Mouse (Mus musculus) frontal cortex, postnatal 10 days (tissue): Measurements from ENCODE around the gene Zfp710.
"Not testable (repeated sequence)": the region's sequence is repeated elsewhere in the genome, so short reads cannot be mapped to it uniquely, and the experiment has no call there.

Experiments
- DNase-seq, 2 experiments: peaks; one replicate each; pipeline ENCODE4 v3.0.0; 2022; ENCODE audit warnings: low spot score in 2 of 2, mixed read lengths in 1 of 2

The Zfp710 gene

GRCm38 (mm10) chr7:80111066-80112045, 86.7 kb downstream of the Zfp710 start:
- peak in 1 of 2 experiments; percentile 52 for DNase-seq

DNA sequence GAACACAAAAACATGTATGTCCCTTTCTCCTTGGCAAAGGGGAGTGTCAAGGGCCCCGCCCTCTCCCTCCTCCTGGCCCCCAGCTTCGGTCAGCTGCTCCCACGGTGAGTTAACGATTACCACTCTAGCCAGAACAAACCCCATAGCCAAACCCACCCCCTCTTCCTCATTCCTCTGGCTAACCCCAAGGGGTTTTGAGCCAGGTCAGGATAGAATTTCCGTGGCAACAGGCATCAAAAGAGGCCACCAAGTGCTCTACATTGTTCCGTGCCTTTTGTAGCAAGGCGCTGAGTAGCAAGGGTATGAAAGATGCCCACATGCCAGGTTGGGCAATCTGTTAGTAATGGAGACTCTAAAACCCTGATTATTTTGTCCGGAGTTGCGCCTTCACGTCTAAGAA, 89.4 kb downstream of the Zfp710 start:
- DNase-seq, result peak in 1 of 2 experiments; percentile 43

DNA sequence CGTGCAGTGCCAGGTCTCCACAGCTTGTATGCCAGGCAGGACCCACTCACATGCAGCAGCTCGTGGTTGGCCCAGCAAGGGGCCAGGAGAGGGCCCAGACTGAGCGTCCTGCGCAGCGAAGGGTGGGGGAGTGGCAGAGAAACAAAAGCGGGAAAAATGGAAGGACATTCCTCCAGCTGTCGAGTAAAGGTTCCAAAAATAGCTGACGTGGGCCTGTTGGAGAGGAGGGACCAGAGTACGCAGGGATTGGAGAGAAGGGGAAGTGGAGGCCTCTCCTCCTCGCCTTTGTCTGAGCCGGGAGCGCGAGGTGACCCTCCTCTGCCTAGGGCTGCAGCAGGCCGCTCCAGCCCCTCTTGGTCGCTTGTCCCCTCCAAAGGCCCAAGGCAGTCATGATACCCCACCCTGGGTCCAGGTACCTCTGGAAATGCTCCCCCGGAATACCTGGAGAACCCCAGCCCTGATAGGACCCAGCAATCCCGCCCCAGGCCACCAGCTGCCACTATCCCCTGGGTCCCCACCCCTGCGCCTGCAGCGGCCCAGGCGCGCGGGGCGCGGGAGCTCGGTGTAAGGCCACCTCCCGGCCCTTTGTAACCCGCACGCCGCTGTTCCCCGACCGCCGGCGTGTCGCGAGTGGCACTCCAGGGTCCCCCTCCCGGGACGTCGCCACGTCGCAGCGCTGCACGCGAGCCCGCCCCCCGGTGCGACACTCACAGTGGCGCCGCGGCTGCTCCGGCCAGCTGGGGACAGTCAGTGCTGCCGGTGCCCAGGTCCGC, 90.0 kb downstream of the Zfp710 start:
- DNase-seq, result peak; percentile 58 to 60

DNA sequence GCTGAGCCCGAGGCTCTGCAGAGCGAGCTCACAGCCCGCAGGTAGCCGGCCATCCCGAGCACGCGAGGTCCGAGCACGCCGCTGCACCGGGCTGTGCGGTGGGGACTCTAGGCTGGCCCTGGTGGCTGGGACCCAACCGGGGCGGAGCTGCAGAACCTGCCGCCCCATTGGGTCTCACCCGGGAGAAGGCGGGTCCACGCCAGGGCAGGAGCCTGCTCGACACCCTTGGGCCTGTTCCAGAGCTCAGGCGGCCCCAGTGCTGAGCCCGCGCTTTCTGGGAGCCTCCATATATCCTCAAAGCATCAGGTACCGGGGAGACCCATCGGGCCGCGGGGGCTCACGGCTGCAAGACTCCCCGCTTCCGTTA, 90.6 kb downstream of the Zfp710 start, which contains the start of gene Idh2:
Gene Idh2 (minus strand): TSS at position 169 of the 367 bp plus-strand sequence.
- peak; percentile 83 to 88 for DNase-seq

DNA sequence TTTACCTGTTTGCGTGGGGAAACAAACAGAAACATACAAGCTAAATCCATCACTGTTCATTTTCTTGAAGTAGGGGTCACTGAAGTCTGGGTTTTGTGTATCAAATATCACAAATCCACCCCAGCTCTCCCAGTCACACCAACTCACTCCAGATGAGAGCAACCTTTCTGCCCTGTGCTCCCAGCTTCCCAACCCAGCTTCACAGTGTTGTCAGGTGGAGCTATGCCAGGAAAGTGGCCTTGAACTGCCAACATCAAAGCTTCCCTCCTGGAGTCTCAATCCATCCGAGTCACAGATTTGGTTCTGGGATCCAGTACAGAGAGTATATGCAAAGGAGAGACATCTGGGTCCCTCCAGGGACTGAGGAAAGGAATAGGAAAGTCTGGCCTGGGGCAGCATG, 91.5 kb downstream of the Zfp710 start:
- no peak for DNase-seq

GRCm38 (mm10) chr7:80119198-80119597, 94.6 kb downstream of the Zfp710 start:
- no peak for DNase-seq

- no peak for DNase-seq
Measured at GRCm38 (mm10) chr7:80121083-80121482, 96.5 kb downstream of the Zfp710 start.

- DNase-seq, result no peak
Measured at GRCm38 (mm10) chr7:80123115-80123514, 98.5 kb downstream of the Zfp710 start.

DNA sequence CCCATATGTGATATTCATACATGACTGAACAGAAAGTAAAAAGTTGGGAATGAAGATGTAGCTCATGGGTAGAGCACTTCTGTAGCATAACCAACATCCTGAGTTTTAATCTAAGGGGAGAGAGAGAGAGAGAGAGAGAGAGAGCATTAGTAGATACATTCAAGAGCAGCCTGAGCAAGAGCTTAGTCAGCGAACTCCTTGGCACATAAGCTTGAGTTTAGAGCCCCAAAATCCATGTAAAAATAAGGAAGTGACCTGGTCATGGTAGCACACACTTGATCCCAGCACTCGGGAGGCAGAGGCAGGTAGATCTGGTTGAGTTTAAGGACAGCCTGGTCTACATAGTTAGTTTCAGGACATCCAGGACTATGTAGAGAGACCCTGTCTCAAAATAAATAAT, 99.1 kb downstream of the Zfp710 start:
- DNase-seq, result no peak

- DNase-seq, result no peak
Measured at GRCm38 (mm10) chr7:80129278-80129677, 104.7 kb downstream of the Zfp710 start.

- DNase-seq, result no peak
Measured at GRCm38 (mm10) chr7:80130344-80131055, 105.9 kb downstream of the Zfp710 start.

DNA sequence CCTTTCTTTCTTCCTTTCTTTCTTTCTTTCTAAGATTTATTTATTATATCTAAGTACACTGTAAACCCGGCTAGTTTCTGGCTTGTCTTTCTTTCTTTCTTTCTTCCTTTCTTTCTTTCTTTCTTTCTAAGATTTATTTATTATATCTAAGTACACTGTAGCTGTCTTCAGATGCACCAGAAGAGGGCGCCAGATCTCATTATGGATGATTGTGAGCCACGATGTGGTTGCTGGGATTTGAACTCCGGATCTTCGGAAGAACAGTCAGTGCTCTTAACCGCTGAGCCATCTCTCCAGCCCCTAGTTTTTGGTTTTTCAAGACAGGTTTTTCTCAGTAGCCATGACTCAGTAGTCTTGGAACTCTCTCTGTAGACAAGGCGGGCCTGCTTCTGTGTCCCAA, 106.7 kb downstream of the Zfp710 start:
- not testable (repeated sequence) for DNase-seq

DNA sequence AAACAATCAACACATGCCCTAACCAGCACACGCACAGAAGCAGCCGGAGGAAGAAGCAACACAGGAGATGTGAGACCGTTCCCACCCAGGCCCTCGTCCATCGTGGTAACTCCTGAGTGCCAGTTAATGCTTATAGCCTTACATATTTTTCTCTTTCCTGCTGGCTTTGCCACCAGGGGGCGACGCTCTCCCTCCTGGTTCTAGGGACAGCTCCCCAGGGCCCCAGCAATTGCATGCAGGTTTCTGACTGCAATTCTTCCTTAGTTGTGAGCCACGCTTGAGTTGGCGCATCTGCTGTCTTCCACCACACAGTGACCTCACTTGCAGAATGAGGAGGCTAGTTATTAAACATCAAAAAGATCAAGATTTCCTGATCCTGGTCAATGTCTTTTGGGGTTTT, 107.9 kb downstream of the Zfp710 start:
- peak in 1 of 2 experiments; percentile 25 for DNase-seq

DNA sequence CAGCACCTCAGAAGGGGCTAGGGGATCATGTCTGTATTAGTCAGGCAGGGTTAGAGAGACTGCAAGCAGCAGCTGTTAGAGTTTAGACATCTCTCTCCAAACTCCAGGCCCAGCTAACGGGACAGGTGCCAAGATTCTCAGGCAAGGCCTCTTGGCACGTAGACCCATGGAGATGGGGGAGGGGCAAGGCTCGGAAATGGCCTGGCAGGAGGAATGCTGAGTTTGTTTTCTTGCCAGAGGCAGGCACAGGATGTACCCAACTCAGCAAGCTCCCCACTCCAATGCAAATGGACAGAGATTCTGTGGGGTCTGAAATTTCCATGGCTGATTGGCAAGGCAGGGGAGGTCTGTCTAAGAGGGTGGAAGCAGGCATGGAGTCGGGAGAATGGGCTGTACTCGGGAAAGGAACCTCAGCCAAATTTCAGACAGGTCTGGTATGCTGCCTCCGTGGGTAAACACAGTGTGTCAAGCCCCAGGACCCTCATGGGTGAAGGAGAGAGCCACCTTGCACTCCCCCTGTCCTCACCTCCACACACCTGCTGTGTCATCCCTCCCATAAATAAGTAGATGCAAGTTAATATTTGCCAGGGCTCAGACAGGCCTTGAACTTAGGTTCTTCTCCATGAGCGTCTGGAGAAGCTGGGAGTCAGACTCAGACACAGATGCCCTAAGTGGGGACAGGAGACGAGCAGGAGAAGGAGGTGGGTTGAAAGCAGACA, 110.0 kb downstream of the Zfp710 start:
- DNase-seq, result peak; percentile 75

DNA sequence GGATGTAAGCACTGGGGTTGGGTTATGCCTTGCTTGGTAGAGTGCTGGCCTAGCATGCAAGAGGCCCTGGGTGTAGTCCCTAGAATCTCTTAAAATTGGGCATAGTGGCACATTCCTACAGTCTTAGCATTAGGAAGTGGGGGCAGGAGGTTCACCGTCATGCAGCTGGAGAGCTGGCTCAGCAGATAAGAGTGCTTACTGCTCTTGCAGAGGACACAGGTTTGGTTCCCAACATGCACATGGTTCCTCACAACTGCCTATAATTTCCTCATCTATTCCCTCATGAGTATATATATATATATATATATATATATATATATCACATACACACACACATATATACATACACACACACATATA, 110.5 kb downstream of the Zfp710 start:
- no peak for DNase-seq

GRCm38 (mm10) chr7:80138375-80138774, 113.8 kb downstream of the Zfp710 start:
- DNase-seq, result no peak

- DNase-seq, result peak; percentile 33 to 66
Measured at GRCm38 (mm10) chr7:80140815-80141214, 116.2 kb downstream of the Zfp710 start.
